Mouse (Mus musculus): Measurements from ENCODE around the gene BC035044. TPM values are rescaled to one million over a fixed set of nuclear protein-coding genes. Genes with fewer than 3 reads are reported as not detected.
"Not testable (repeated sequence)": the region's sequence is repeated elsewhere in the genome, so short reads cannot be mapped to it uniquely, and the experiment has no call there.

The BC035044 gene
- polyA plus RNA-seq, 1 experiment: 16.8 TPM

GRCm38 (mm10) chr6:128895404-128896001 is 4.6 kb upstream of the BC035044 start:
- no peaks in the 10 kb centered on the region; the same call in 1 of the 2 replicates for H3K4me1 ChIP-seq (ENCODE audit: control insufficient read depth, insufficient read depth, low read length)
- WGBS: 56% methylated on average over 3 of the region's 3 CpGs
- no peak overlapping the region for H3K27ac ChIP-seq (ENCODE audit: control insufficient read depth, insufficient read depth, low read depth, low read length, poor library complexity)
- TF ChIP-seq POLR2A (IDR thresholded peaks at IDR 0.05; ENCODE audit: borderline replicate concordance, control insufficient read depth, low read depth, low read length): no peak
- TF ChIP-seq CTCF (IDR thresholded peaks at IDR 0.05; ENCODE audit: control insufficient read depth, insufficient read depth, low read length): no peak
- H3K4me3 ChIP-seq (replicated peaks; ENCODE audit: control insufficient read depth, low read depth, low read length): no peak overlapping the region

GRCm38 (mm10) chr6:128888834-128889233 is 2.1 kb downstream of the BC035044 start:
- peak overlapping the region; percentile 36; the same call in 1 of the 2 replicates for H3K27ac ChIP-seq (ENCODE audit: control insufficient read depth, insufficient read depth, low read depth, low read length, poor library complexity)

GRCm38 (mm10) chr6:128887091-128887790 is 3.7 kb downstream of the BC035044 start, which contains the start of gene Clec2i:
Clec2i (plus strand) TSS chr6:128887588.
- not testable (repeated sequence) for H3K4me1 ChIP-seq (ENCODE audit: control insufficient read depth, insufficient read depth, low read length)
- WGBS: 17% methylated on average over 6 of the region's 6 CpGs
- Histone ChIP-seq H3K4me3 (replicated peaks; ENCODE audit: control insufficient read depth, low read depth, low read length) (peak within 1 kb of the TSS; percentile 77), H3K27ac (ENCODE audit: control insufficient read depth, insufficient read depth, low read depth, low read length, poor library complexity) (peak within 1 kb of the TSS; percentile 68)

More at GRCm38 (mm10) chr6:128888834-128889233, 2.1 kb downstream of the BC035044 start:
- peaks cover 3% of the 10 kb centered on the region; the same call in 1 of the 2 replicates for H3K4me1 ChIP-seq (ENCODE audit: control insufficient read depth, insufficient read depth, low read length)
- peak overlapping the region; percentile 45 for H3K4me3 ChIP-seq (replicated peaks; ENCODE audit: control insufficient read depth, low read depth, low read length)
- WGBS: 3% methylated on average over 5 of the region's 5 CpGs
- TF ChIP-seq CTCF (IDR thresholded peaks at IDR 0.05; ENCODE audit: control insufficient read depth, insufficient read depth, low read length) (no peak), POLR2A (IDR thresholded peaks at IDR 0.05; ENCODE audit: borderline replicate concordance, control insufficient read depth, low read depth, low read length) (no peak)

GRCm38 (mm10) chr6:128871910-128872610 is 18.9 kb downstream of the BC035044 start:
- Histone ChIP-seq H3K4me1 (ENCODE audit: control insufficient read depth, insufficient read depth, low read length) (no peaks in the 10 kb centered on the region), H3K4me3 (replicated peaks; ENCODE audit: control insufficient read depth, low read depth, low read length) (no peak overlapping the region), H3K27ac (ENCODE audit: control insufficient read depth, insufficient read depth, low read depth, low read length, poor library complexity) (no peak overlapping the region)
- TF ChIP-seq CTCF (IDR thresholded peaks at IDR 0.05; ENCODE audit: control insufficient read depth, insufficient read depth, low read length) (no peak), POLR2A (IDR thresholded peaks at IDR 0.05; ENCODE audit: borderline replicate concordance, control insufficient read depth, low read depth, low read length) (no peak)
- 69% methylated on average over 1 of the region's 1 CpGs for WGBS

GRCm38 (mm10) chr6:128868861-128869260 is 22.1 kb downstream of the BC035044 start:
- no peaks in the 10 kb centered on the region for H3K4me1 ChIP-seq (ENCODE audit: control insufficient read depth, insufficient read depth, low read length)
- no peak for TF ChIP-seq CTCF (IDR thresholded peaks at IDR 0.05; ENCODE audit: control insufficient read depth, insufficient read depth, low read length)
- TF ChIP-seq POLR2A (IDR thresholded peaks at IDR 0.05; ENCODE audit: borderline replicate concordance, control insufficient read depth, low read depth, low read length): no peak
- no peak overlapping the region for H3K27ac ChIP-seq (ENCODE audit: control insufficient read depth, insufficient read depth, low read depth, low read length, poor library complexity)
- no peak overlapping the region for H3K4me3 ChIP-seq (replicated peaks; ENCODE audit: control insufficient read depth, low read depth, low read length)
- WGBS: 64% methylated on average over 3 of the region's 3 CpGs

GRCm38 (mm10) chr6:128857976-128858375 is 33.0 kb downstream of the BC035044 start:
- Histone ChIP-seq H3K4me1 (ENCODE audit: control insufficient read depth, insufficient read depth, low read length) (peaks cover 3% of the 10 kb centered on the region), H3K27ac (ENCODE audit: control insufficient read depth, insufficient read depth, low read depth, low read length, poor library complexity) (no peak overlapping the region), H3K4me3 (replicated peaks; ENCODE audit: control insufficient read depth, low read depth, low read length) (no peak overlapping the region)
- whole genome bisulfite sequencing: 79% methylated on average over 2 of the region's 2 CpGs
- TF ChIP-seq CTCF (IDR thresholded peaks at IDR 0.05; ENCODE audit: control insufficient read depth, insufficient read depth, low read length) (no peak), POLR2A (IDR thresholded peaks at IDR 0.05; ENCODE audit: borderline replicate concordance, control insufficient read depth, low read depth, low read length) (no peak)

GRCm38 (mm10) chr6:128856250-128856649 is 34.7 kb downstream of the BC035044 start:
- TF ChIP-seq CTCF (IDR thresholded peaks at IDR 0.05; ENCODE audit: control insufficient read depth, insufficient read depth, low read length) (no peak), POLR2A (IDR thresholded peaks at IDR 0.05; ENCODE audit: borderline replicate concordance, control insufficient read depth, low read depth, low read length) (no peak)
- WGBS: 8% methylated on average over 5 of the region's 5 CpGs
- Histone ChIP-seq H3K27ac (ENCODE audit: control insufficient read depth, insufficient read depth, low read depth, low read length, poor library complexity) (0 out of 2 replicates have a peak overlapping the region, but pooled peaks have one; percentile 4), H3K4me1 (ENCODE audit: control insufficient read depth, insufficient read depth, low read length) (peaks cover 5% of the 10 kb centered on the region), H3K4me3 (replicated peaks; ENCODE audit: control insufficient read depth, low read depth, low read length) (no peak overlapping the region)

GRCm38 (mm10) chr6:128855477-128855876 is 35.4 kb downstream of the BC035044 start:
- H3K27ac ChIP-seq (ENCODE audit: control insufficient read depth, insufficient read depth, low read depth, low read length, poor library complexity): peak overlapping the region; percentile 25; the same call in 1 of the 2 replicates
- WGBS: 27% methylated on average over 1 of the region's 1 CpGs
- peaks cover 6% of the 10 kb centered on the region for H3K4me1 ChIP-seq (ENCODE audit: control insufficient read depth, insufficient read depth, low read length)
- TF ChIP-seq POLR2A (IDR thresholded peaks at IDR 0.05; ENCODE audit: borderline replicate concordance, control insufficient read depth, low read depth, low read length) (no peak), CTCF (IDR thresholded peaks at IDR 0.05; ENCODE audit: control insufficient read depth, insufficient read depth, low read length) (no peak)
- H3K4me3 ChIP-seq (replicated peaks; ENCODE audit: control insufficient read depth, low read depth, low read length): no peak overlapping the region

Data from bone marrow, adult 2 months (tissue).